Mouse (Mus musculus) neural tube, embryonic 11.5 days (tissue): ENCODE results near the gene Gm11627. TPM values are rescaled to one million over a fixed set of nuclear protein-coding genes. Genes with fewer than 3 reads are reported as not detected.
"Not testable (repeated sequence)": the region's sequence is repeated elsewhere in the genome, so short reads cannot be mapped to it uniquely, and the experiment has no call there.

Source experiments
- ATAC-seq: fragments of 200-750 bp; cut with Nextera tagmentation; 2 replicates; pipeline ENCODE4 v1.8.0; 2017; ENCODE audit warnings: moderate number of reproducible peaks, mild to moderate bottlenecking, moderate TSS enrichment, moderate library complexity; ENCODE audit not compliant: insufficient read depth, low FRiP score, low TSS enrichment
- DNase-seq: peaks from one replicate; pipeline ENCODE4 v3.0.0-alpha.2; 2015; ENCODE audit warnings: low spot score
- H3K27ac ChIP-seq: fragments of 300-500 bp; sonication (generic); 2 replicates; pipeline ENCODE4 v1.5.1; 2014; ENCODE audit warnings: low read depth, mild to moderate bottlenecking, low read length
- H3K27me3 ChIP-seq: fragments of 300-500 bp; sonication (generic); 2 replicates; pipeline ENCODE4 v1.6.1; 2014; ENCODE audit warnings: mild to moderate bottlenecking, low read length, mixed read lengths; ENCODE audit not compliant: control insufficient read depth, insufficient read depth
- H3K36me3 ChIP-seq: fragments of 300-500 bp; sonication (generic); 2 replicates; pipeline ENCODE4 v1.6.1; 2014; ENCODE audit warnings: mild to moderate bottlenecking, low read length, moderate library complexity, mixed read lengths; ENCODE audit not compliant: control insufficient read depth, insufficient read depth
- H3K4me1 ChIP-seq: fragments of 300-500 bp; sonication (generic); 2 replicates; pipeline ENCODE4 v1.6.1; 2014; ENCODE audit warnings: low read length, mixed read lengths; ENCODE audit not compliant: control insufficient read depth, insufficient read depth
- H3K4me2 ChIP-seq: fragments of 300-500 bp; sonication (generic); 2 replicates; pipeline ENCODE4 v1.6.1; 2014; ENCODE audit warnings: low read depth, mild to moderate bottlenecking, moderate library complexity
- H3K4me3 ChIP-seq: fragments of 300-500 bp; sonication (generic); 2 replicates; pipeline ENCODE4 v1.5.1; 2014; ENCODE audit warnings: low read depth, low read length
- H3K9ac ChIP-seq: fragments of 300-500 bp; sonication (generic); 2 replicates; pipeline ENCODE4 v1.6.1; 2014; ENCODE audit warnings: mild to moderate bottlenecking, low read length
- H3K9me3 ChIP-seq: fragments of 300-500 bp; sonication (generic); 2 replicates; pipeline ENCODE4 v1.6.1; 2016; ENCODE audit warnings: low read length; ENCODE audit not compliant: control insufficient read depth
- WGBS: fragments of 180-500 bp; shearing (Covaris S2); extraction: QIAGEN DNeasy Blood & Tissue Kit; methylation state at CpG from one replicate; pipeline ENCODE4 v1.1.7; 2014; 5-methylcytosine and 5-hydroxymethylcytosine counted together
- polyA plus RNA-seq: library from polyadenylated mRNA; unstranded; fragments of >200 nt; fragmentation: Nextera tagmentation; extraction: Ambion mirVana; gene quantifications from 2 replicates; pipeline ENCODE4 v1.2.1, GENCODE M21; 2014

Gm11627 gene
- polyA plus RNA-seq, 1 experiment from 2014 or later = 9.9 TPM

DNA sequence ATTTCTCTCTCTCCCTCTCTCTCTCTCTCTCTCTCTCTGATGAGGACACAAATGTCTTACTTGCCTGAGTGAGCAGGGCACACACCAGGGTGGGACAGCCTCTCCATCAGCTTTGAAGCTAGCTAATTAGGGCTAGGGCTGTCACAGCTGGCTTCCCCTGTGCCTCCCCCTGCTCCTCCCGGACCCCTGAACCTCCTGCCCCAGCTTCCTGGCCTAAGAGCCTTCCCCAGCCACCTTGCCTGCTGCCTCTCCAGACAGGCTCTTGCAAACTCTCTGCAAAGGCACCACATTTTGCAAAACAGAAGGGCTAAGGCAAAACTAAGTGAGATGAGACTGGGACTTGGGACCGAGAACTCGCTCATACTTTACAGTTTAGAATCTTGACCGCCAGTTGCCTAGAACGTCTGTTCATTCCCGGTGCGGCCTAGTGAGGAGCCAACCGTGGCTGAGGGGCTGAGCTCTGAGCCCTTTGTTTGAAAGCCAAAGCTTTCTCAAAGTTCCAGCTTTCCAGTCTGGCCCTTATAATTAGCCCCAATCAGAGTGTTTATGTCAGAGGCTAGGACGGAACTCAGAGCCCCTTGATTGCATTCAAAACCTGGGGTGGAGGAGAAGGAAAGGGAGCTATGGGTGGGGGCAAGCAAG lies 31.5 kb upstream of the Gm11627 start:
- DNase-seq = no peak
- Histone ChIP-seq H3K4me3 (no peak overlapping the region), H3K36me3 (no peaks in the 10 kb centered on the region), H3K9ac (no peak overlapping the region), H3K27ac (peak overlapping the region; percentile 49), H3K9me3 (no peaks in the 10 kb centered on the region), H3K27me3 (no peaks in the 10 kb centered on the region), H3K4me2 (no peak overlapping the region; the same call in 1 of the 2 replicates), H3K4me1 (peaks cover 33% of the 10 kb centered on the region)
- ATAC-seq = no peak
- 12% methylated on average over 9 of the region's 9 CpGs for WGBS

GRCm38 (mm10) chr11:102610260-102610659 lies 31.0 kb upstream of the Gm11627 start:
- WGBS = 27% methylated on average over 4 of the region's 4 CpGs
- Histone ChIP-seq H3K27me3 (no peaks in the 10 kb centered on the region), H3K27ac (peak overlapping the region; percentile 49), H3K9me3 (no peaks in the 10 kb centered on the region), H3K9ac (peak overlapping the region; percentile 22; the same call in 1 of the 2 replicates), H3K4me2 (no peak overlapping the region), H3K36me3 (no peaks in the 10 kb centered on the region), H3K4me3 (no peak overlapping the region), H3K4me1 (peaks cover 35% of the 10 kb centered on the region)
- no peak for ATAC-seq
- no peak for DNase-seq

- Histone ChIP-seq H3K9me3 (no peaks in the 10 kb centered on the region), H3K4me3 (no peak overlapping the region), H3K27ac (no peak overlapping the region), H3K27me3 (no peaks in the 10 kb centered on the region), H3K4me2 (peak overlapping the region; percentile 83), H3K4me1 (peaks cover 35% of the 10 kb centered on the region), H3K36me3 (no peaks in the 10 kb centered on the region), H3K9ac (peak overlapping the region; percentile 4; the same call in 1 of the 2 replicates)
- WGBS = 49% methylated on average over 8 of the region's 8 CpGs
- DNase-seq (no peak), ATAC-seq (no peak)
These were observed 30.2 kb upstream of the Gm11627 start for GRCm38 (mm10) chr11:102609483-102609882.

- H3K27ac ChIP-seq = no peak overlapping the region
- 14% methylated on average over 4 of the region's 4 CpGs for WGBS
- H3K9me3 ChIP-seq = no peaks in the 10 kb centered on the region
These were observed 29.4 kb upstream of the Gm11627 start for GRCm38 (mm10) chr11:102608691-102609090.

DNA sequence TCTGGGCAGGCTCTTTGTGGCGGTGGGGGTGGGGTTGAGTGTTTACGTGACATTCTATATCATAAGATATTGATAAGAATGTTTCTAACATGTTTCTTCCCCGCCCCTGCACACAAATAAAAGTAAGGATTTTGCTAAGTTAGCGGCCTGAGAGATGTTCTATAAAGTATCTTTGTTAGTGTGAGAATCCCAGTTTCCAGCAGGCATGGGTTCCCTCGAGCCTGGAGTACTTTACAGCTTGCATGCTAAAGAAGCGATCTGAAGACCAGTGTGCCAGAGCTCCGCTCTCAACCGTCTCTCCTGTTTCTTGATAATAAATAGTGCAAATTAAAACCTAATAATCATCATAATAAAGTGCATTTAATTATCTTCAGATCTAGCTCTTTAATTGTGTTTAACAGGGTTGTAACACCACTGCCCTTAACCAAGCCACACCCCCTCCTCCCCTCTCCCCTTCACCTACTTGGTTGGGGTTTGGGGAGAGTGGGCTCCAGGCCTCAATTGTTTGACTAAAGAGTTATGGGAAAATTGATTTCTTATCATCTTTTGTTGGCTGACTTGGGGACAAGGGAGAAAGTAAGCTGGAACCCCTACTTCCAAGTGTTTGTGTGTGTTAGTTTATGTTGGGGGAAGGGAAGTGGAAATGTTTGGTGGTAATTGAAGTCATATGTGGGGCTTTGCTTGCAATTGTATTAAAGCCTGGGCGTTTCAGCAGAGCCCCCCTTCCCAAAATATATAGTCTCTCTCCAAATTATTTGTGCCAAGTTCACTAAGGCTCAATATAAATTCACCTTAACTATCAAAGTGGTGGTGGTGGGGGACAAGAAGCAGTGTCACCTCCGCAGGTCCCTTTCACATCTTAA lies 28.7 kb upstream of the Gm11627 start:
- peak overlapping the region; percentile 97 for H3K9ac ChIP-seq
- H3K9me3 ChIP-seq = no peaks in the 10 kb centered on the region
- peaks cover 35% of the 10 kb centered on the region for H3K4me1 ChIP-seq
- H3K36me3 ChIP-seq = no peaks in the 10 kb centered on the region
- peak overlapping the region; percentile 83 for H3K4me2 ChIP-seq
- ATAC-seq = no peak
- H3K4me3 ChIP-seq = peak overlapping the region; percentile 77
- no peak overlapping the region for H3K27ac ChIP-seq
- DNase-seq = no peak
- no peaks in the 10 kb centered on the region for H3K27me3 ChIP-seq
- WGBS = 3% methylated on average over 10 of the region's 10 CpGs

More at GRCm38 (mm10) chr11:102608691-102609090, 29.4 kb upstream of the Gm11627 start:
- Histone ChIP-seq H3K4me1 (peaks cover 35% of the 10 kb centered on the region), H3K9ac (no peak overlapping the region), H3K36me3 (no peaks in the 10 kb centered on the region), H3K4me2 (peak overlapping the region; percentile 83), H3K27me3 (no peaks in the 10 kb centered on the region), H3K4me3 (peak overlapping the region; percentile 77)
- DNase-seq (no peak), ATAC-seq (no peak)

DNA sequence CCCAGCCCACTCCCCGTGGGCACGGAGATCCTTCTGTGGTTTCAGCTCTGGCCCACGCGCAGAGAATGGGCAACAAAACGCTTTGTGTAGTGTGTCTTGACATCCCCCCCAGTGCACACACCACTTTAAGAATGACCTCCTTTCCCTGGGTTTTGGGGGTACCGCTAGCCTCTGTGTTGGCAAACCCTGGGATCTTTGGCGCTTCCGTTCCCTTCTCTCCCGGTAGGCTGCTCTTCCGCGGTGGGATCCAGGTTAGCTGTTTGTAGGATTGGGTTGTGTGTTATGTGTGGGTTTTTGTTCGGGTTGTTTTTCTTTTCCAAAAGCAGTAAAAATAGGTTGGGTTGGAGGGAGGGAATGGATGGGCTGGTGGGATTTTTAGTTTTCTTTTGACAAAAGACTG lies 27.9 kb upstream of the Gm11627 start:
- Histone ChIP-seq H3K4me3 (peak overlapping the region; percentile 77), H3K4me1 (peaks cover 35% of the 10 kb centered on the region), H3K9ac (peak overlapping the region; percentile 97), H3K4me2 (peak overlapping the region; percentile 83), H3K27ac (peak overlapping the region; percentile 46; the same call in 1 of the 2 replicates)
- under 1% methylated on average over 12 of the region's 12 CpGs for WGBS
- not testable (repeated sequence) for H3K36me3 ChIP-seq, H3K27me3 ChIP-seq, DNase-seq, H3K9me3 ChIP-seq, ATAC-seq

DNA sequence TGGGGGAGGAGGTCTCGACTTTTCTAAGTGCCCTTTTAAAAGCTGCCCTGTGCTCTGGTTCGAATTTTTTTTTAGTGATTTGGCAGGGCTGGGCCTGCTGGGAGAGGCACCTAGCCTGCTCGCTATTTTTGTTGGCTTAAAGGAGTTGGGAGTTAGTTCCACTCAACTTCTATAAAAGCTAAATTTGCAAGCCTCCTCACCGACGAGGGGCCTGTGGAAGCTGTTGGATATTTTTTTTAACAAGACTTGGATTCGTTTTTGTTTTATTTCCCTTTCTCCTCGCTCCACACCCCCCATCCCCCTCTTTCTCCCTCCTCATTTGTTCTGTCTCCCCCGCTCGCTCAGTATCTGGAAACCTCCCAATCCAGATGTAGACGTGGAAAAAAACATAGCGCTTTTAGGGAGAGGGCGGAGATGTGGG lies 27.5 kb upstream of the Gm11627 start:
- no peaks in the 10 kb centered on the region for H3K27me3 ChIP-seq
- peaks cover 35% of the 10 kb centered on the region for H3K4me1 ChIP-seq
- DNase-seq (no peak), ATAC-seq (no peak)
- peak overlapping the region; percentile 77 for H3K4me3 ChIP-seq
- peak overlapping the region; percentile 46; the same call in 1 of the 2 replicates for H3K27ac ChIP-seq
- H3K4me2 ChIP-seq = peak overlapping the region; percentile 83
- no peaks in the 10 kb centered on the region for H3K36me3 ChIP-seq
- WGBS = under 1% methylated on average over 12 of the region's 12 CpGs
- peak overlapping the region; percentile 97 for H3K9ac ChIP-seq
- H3K9me3 ChIP-seq = no peaks in the 10 kb centered on the region

GRCm38 (mm10) chr11:102605553-102606416 lies 26.5 kb upstream of the Gm11627 start:
- peak; percentile 69 for DNase-seq
- ATAC-seq = no peak

More at GRCm38 (mm10) chr11:102605553-102606416, 26.5 kb upstream of the Gm11627 start:
- WGBS = under 1% methylated on average over 62 of the region's 62 CpGs
- peak overlapping the region; percentile 77 for H3K4me3 ChIP-seq
- H3K9me3 ChIP-seq = no peaks in the 10 kb centered on the region
- peak overlapping the region; percentile 97 for H3K9ac ChIP-seq
- no peaks in the 10 kb centered on the region for H3K27me3 ChIP-seq
- H3K27ac ChIP-seq = peak overlapping the region; percentile 98
- peak overlapping the region; percentile 83 for H3K4me2 ChIP-seq
- H3K36me3 ChIP-seq = no peaks in the 10 kb centered on the region
- H3K4me1 ChIP-seq = peaks cover 30% of the 10 kb centered on the region
